Mouse (Mus musculus) CH12.LX (cell line): ENCODE results near the gene Ankrd35. TPM values are rescaled to one million over a fixed set of nuclear protein-coding genes. Genes with fewer than 3 reads are reported as not detected.

ENCODE experiments used
- DNase-seq: peaks from one replicate; pipeline ENCODE4 v3.0.0-alpha.2; 2013; ENCODE audit errors: extremely low read depth
- H3K27ac ChIP-seq: 2 replicates; pipeline ENCODE4 v1.5.1; 2012; ENCODE audit warnings: low read depth, mild to moderate bottlenecking, control low read depth, moderate library complexity; ENCODE audit not compliant: insufficient read depth
- H3K27me3 ChIP-seq: replicated peaks from 2 replicates; pipeline ENCODE3; 2012; ENCODE audit warnings: inconsistent platforms
- H3K36me3 ChIP-seq, 2 experiments: replicated peaks in 1 of 2; 2 replicates each; pipeline versions ENCODE3 to v1.6.1; 2012; ENCODE audit warnings: inconsistent platforms in 1 of 2, low read length in 1 of 2, mild to moderate bottlenecking in 1 of 2, mixed read lengths in 1 of 2, moderate library complexity in 1 of 2; ENCODE audit not compliant: control insufficient read depth in 1 of 2, insufficient read depth in 1 of 2
- H3K4me1 ChIP-seq, 2 experiments: 2 replicates each; pipeline ENCODE4 v1.6.1; 2012; ENCODE audit warnings: inconsistent platforms in 1 of 2, moderate library complexity in 1 of 2; ENCODE audit not compliant: insufficient read depth in 2 of 2, control insufficient read depth in 1 of 2
- H3K4me2 ChIP-seq: 2 replicates; pipeline ENCODE4 v1.6.1; 2012; ENCODE audit warnings: low read depth, mild to moderate bottlenecking, control low read depth; ENCODE audit not compliant: poor library complexity, insufficient read depth, severe bottlenecking
- H3K4me3 ChIP-seq, 3 experiments: fragments of 150-350 bp in 1 of 3; sonication (generic) in 1 of 3; replicated peaks in 1 of 3; 2 replicates each; pipeline versions ENCODE3 to v1.5.1; 2011 to 2012; ENCODE audit warnings: low read depth in 2 of 3, low read length in 2 of 3, mild to moderate bottlenecking in 2 of 3, moderate library complexity in 2 of 3, control low read depth in 1 of 3, improper control_type of control experiment in 1 of 3, inconsistent platforms in 1 of 3, mixed read lengths in 1 of 3; ENCODE audit not compliant: poor library complexity in 1 of 3
- H3K79me2 ChIP-seq: replicated peaks from 2 replicates; pipeline ENCODE4 v1.6.1; 2012; ENCODE audit warnings: mild to moderate bottlenecking, moderate library complexity; ENCODE audit not compliant: control insufficient read depth, poor library complexity, insufficient read depth, severe bottlenecking; ENCODE audit errors: extremely low read depth
- H3K9ac ChIP-seq: 2 replicates; pipeline ENCODE4 v1.6.1; 2012; ENCODE audit warnings: low read depth, mild to moderate bottlenecking, control low read depth, moderate library complexity; ENCODE audit not compliant: insufficient read depth
- H3K9me3 ChIP-seq: replicated peaks from 2 replicates; pipeline ENCODE3; 2012; ENCODE audit warnings: low read length, inconsistent platforms, mixed read lengths
- BHLHE40 ChIP-seq: IDR thresholded peaks from 2 replicates; pipeline ENCODE4 v1.6.1; 2011; ENCODE audit warnings: mild to moderate bottlenecking, low read depth, low read length, improper control_type of control experiment
- CHD1 ChIP-seq: IDR thresholded peaks from 2 replicates; pipeline ENCODE4 v1.6.1; 2012; ENCODE audit warnings: low read depth, low read length, improper control_type of control experiment, inconsistent platforms
- CHD2 ChIP-seq: IDR thresholded peaks from 2 replicates; pipeline ENCODE4 v1.6.1; 2011; ENCODE audit warnings: low read length, improper control_type of control experiment
- E2F4 ChIP-seq: IDR thresholded peaks from 2 replicates; pipeline ENCODE4 v1.6.1; 2011; ENCODE audit warnings: low read depth, low read length, improper control_type of control experiment; ENCODE audit not compliant: insufficient replicate concordance
- GABPA ChIP-seq: IDR thresholded peaks from 2 replicates; pipeline ENCODE4 v1.6.1; 2012; ENCODE audit warnings: low read depth, low read length, improper control_type of control experiment, inconsistent platforms; ENCODE audit not compliant: insufficient replicate concordance
- IRF4 ChIP-seq: IDR thresholded peaks from 2 replicates; pipeline ENCODE4 v1.6.1; 2014; ENCODE audit warnings: low read depth, mild to moderate bottlenecking, inconsistent platforms, low read length, improper control_type of control experiment
- JUND ChIP-seq: conservative IDR thresholded peaks from 2 replicates; pipeline ENCODE4 v1.6.1; 2011; ENCODE audit warnings: low read depth, low read length, improper control_type of control experiment
- MAFK ChIP-seq: IDR thresholded peaks from 2 replicates; pipeline ENCODE4 v1.6.1; 2011; ENCODE audit warnings: low read length, improper control_type of control experiment; ENCODE audit not compliant: insufficient replicate concordance
- MAX ChIP-seq: IDR thresholded peaks from 2 replicates; pipeline ENCODE4 v1.6.1; 2011; ENCODE audit warnings: low read length, improper control_type of control experiment
- MAZ ChIP-seq: IDR thresholded peaks from 2 replicates; pipeline ENCODE4 v1.6.1; 2012; ENCODE audit warnings: low read depth, mild to moderate bottlenecking, inconsistent platforms, low read length, improper control_type of control experiment, moderate library complexity
- MEF2A ChIP-seq: IDR thresholded peaks from 2 replicates; pipeline ENCODE4 v1.6.1; 2014; ENCODE audit warnings: low read depth, mild to moderate bottlenecking, inconsistent platforms, low read length, improper control_type of control experiment, borderline replicate concordance
- NELFE ChIP-seq: IDR thresholded peaks from 2 replicates; pipeline ENCODE4 v1.6.1; 2011; ENCODE audit warnings: low read depth, low read length, improper control_type of control experiment
- dilution Hi-C: fragments of 300-500 bp; cut with MboI; formaldehyde crosslinking; loops from 2 replicates; pipeline ENCODE4 v1.14.3; 2020; ENCODE audit warnings: low sequenced_read_pairs; ENCODE audit not compliant: extremely low pct_unique_long_range_greater_than_20kb, extremely low pct_ligation_motif_present
- in situ Hi-C: fragments of 300-500 bp; cut with MboI; formaldehyde crosslinking; loops from 3 replicates; pipeline ENCODE4 v1.14.3; 2019; ENCODE audit warnings: low sequenced_read_pairs, low pct_ligation_motif_present, low pct_unique_long_range_greater_than_20kb, mixed read lengths
- polyA plus RNA-seq: library from polyadenylated mRNA; unstranded; fragments of >175 nt; gene quantifications from 2 replicates; pipeline ENCODE4 v1.2.1, GENCODE M21; 2012; ENCODE audit warnings: low read depth; ENCODE audit not compliant: insufficient read length
- total RNA-seq, 2 experiments: library from RNA; depleted of rRNA; stranded (reverse); fragments of 300-350 nt in 1 of 2; fragments of >200 nt in 1 of 2; gene quantifications; 2 replicates each; pipeline ENCODE4 v1.2.3; 2012 to 2014

The Ankrd35 gene
- total and polyA plus RNA-seq, 3 experiments = 0.78 to 11.2 (median 1.9) TPM

DNA sequence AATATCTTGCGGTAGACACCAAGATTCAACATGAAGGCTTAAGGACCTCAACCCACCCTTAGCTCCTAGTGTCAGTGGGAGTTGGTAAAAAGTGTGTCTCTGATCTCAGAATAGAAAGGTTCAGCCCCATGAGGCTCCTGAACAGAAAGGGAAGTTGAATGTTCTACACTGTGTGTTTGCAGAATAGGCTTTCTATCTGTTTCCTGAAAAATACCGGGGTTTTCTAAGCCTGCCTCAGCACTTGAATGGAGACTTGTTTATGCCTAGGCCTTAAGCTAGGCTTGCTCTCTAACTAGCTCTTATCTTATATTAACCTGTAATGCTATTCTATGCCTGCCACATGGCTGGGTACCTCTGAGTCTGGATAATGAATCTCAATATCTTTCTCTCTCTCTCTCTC lies 9.0 kb upstream of the Ankrd35 start:
- no peak for DNase-seq
- Histone ChIP-seq H3K4me3 (no peak overlapping the region), H3K79me2 (no peaks in the 10 kb centered on the region), H3K9ac (0 out of 2 replicates have a peak overlapping the region, but pooled peaks have one; percentile 5), H3K27me3 (no peaks in the 10 kb centered on the region), H3K4me1 (peaks cover 11 to 29% of the 10 kb centered on the region in 2 experiments), H3K36me3 (peaks cover 10 to 34% of the 10 kb centered on the region in 2 experiments), H3K9me3 (no peaks in the 10 kb centered on the region), H3K4me2 (no peak overlapping the region), H3K27ac (peak overlapping the region; percentile 12; the same call in 1 of the 2 replicates)
- in situ Hi-C loops (loop anchor here (5.0 kb wide), 1 partner anchor 46 kb away; the partner anchor contains the start of gene Nudt17), dilution Hi-C loops (no loop called here)
- TF ChIP-seq CHD2 (no peak), BHLHE40 (no peak), MAX (no peak), CHD1 (no peak)

DNA sequence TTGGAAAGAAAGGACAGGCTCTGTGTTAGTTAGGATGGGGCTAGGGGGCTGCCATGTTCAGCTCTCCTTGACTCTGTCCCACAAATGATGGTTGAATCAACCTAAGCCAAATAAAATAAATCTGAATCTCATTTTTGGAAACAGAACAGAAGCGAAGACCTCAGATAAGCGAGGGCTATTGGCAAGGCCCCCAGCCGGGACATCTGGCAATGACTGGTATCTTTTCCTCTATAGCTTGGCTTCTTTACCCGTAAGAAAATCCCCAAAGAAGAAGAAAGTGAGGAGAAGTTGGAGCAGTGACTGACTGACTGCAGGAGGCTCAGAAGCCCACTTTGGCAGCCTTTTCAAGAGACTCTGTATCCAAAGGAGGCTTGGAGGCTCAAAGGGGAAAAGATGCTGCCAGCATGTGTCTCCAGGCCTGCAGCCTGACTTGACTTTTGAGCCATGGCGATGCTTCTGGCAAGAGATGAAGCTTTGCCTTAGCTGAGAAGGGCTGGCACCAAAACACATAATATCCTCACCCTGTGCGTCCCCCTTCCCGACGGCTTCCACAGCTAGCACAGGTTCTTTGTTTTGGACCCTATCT lies 7.1 kb upstream of the Ankrd35 start:
- Histone ChIP-seq H3K9me3 (no peaks in the 10 kb centered on the region), H3K36me3 (peaks cover 7 to 14% of the 10 kb centered on the region in 2 experiments), H3K4me3 (no peak overlapping the region), H3K4me2 (no peak overlapping the region), H3K79me2 (no peaks in the 10 kb centered on the region), H3K27me3 (no peaks in the 10 kb centered on the region), H3K27ac (no peak overlapping the region), H3K4me1 (peaks cover 11 to 29% of the 10 kb centered on the region in 2 experiments), H3K9ac (no peak overlapping the region)
- dilution Hi-C loops (no loop called here), in situ Hi-C loops (loop anchor here (5.0 kb wide), 1 partner anchor 44 kb away; the partner anchor contains the start of gene Nudt17)
- DNase-seq = no peak
- TF ChIP-seq E2F4 (no peak), GABPA (no peak), MEF2A (no peak), MAZ (no peak), JUND (no peak), MAFK (no peak), IRF4 (no peak), NELFE (no peak)
